Mouse (Mus musculus) kidney, adult 11 months (tissue): ENCODE data around the gene Exosc5.

Experiments used
- DNase-seq: peaks from one replicate; pipeline ENCODE4 v3.0.0; 2022

Exosc5 gene

GRCm38 (mm10) chr7:25658657-25659472 is at the start of gene Exosc5, which contains the start of gene Bckdha:
Exosc5 (plus strand) TSS chr7:25659164.
Bckdha (minus strand) TSS chr7:25658981.
- peak; percentile 100 for DNase-seq

DNA sequence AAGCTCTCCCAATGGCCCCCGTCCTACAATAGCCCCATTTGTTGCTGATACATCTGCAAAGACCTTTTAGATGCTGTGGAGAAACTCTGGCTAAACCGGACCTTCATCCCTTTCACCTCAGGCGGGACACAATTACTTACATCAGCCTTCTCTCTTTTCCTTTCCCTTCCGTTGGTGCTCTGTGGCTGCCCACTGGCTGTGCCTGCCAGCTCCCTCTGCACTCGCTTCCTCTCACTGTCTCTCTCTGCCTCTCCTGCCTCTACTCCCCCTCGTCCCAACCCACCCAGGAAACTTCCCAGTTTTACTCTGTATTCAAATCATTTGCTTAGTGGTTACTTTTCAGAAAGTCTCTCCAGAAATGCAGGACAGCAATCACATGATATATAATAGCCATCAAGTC is 48.9 kb upstream of the Exosc5 start:
- DNase-seq = no peak

GRCm38 (mm10) chr7:25611501-25611900 is 47.5 kb upstream of the Exosc5 start:
- peak; percentile 1 for DNase-seq

GRCm38 (mm10) chr7:25614086-25614485 is 44.9 kb upstream of the Exosc5 start:
- DNase-seq = peak; percentile 5

DNA sequence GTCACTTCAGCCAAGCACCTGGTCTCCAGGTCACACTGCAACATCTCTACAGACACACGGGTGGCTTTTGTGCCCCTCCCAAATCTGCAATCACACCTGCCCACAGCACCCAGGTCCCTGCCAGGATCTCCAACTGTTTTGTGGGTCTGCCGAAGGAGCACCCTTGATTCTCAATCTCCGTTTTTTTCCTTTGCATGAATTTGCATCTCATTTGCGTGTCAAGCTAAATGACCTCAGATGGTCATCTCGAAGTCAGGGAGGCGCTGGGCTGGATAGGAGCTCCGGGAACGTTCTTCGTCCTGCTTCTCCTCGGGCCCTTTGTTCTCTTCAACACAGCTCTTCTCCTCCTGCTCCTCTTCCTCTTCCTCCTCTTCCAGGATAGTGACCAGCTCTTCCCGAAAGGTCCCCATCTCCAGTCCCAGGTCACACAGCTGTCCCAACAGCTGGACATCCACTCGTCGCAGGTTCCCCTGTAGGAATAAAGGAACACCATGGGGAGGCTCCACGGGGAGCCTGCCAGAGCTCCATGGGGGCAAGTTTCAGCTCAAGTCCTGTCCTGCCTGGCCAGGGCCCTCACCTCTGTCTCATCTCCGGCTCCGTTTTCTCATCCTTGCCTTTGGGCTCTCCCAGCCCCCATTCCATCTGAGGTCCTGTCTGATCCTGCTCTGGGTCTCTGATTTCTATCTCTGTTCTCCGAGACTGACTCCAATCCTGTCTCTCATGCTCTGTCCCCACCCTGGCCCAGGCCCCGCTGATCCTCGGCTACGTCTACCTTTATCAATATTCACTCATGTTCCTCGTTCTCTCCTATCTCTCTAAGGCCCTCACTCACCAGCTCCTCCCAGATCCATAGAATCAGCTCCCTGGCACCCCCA is 43.9 kb upstream of the Exosc5 start:
- peak; percentile 65 for DNase-seq

DNA sequence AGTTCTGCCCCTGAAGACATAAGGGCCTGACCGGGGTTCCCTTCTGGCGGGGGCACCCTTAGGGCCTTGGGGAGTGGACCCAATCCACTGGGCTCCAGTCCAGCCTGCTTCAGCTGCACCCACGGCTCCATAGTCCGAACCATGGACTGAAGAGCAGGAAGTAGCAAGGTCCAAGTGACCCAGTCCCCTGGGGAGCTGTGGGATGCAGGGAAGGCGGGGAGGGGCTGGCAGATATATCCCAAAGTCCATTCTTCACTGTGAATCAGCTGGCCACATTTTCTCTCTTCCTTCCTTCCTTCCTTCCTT is 43.3 kb upstream of the Exosc5 start, which contains the start of gene Erich4:
Erich4 (minus strand) TSS at position 187 of the 306 bp plus-strand sequence.
- DNase-seq = peak; percentile 91

- no peak for DNase-seq
Measured at GRCm38 (mm10) chr7:25617376-25618160, 41.4 kb upstream of the Exosc5 start.

DNA sequence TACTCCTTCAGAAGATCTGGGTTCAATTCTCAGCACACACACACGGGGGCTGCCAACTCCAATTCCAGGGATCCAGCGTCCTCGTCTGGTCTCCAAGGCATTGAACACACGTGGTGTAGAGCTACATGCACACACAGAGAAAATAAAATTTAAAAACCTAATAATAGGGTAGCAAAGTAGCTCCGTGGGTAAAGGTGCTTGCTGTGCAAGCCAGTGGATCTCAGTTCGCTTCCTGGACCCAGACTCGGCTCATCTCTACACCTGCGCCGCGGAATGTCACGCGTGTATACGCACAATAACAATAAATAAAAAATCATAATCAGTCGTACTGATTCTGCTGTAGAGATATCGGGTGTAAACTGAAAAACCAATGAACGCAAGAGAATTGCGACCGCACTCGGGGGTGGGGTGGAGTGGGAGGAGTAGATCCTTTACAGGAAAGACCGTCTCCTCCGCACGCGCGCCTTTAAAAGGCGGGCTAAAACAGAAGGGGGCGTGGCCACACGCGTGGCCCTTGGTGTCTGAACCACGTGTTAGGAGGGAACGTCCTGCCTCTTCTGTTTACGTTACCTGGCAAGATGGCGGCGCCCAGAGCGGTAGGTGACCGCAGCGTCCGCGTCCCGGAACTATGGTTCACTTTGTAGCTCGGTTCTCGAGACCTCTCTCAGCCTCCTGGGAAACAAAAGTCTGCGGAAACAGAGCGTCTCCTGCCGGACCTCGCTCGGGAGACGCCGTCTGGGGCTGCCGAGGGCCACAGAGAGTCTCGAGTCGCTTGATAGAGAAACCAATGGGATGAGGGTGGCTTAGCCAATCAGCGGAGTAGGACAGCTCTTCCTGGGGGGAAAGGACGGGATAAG is 39.9 kb upstream of the Exosc5 start, which contains the start of gene Dmac2:
Dmac2 (plus strand) TSS at position 550 of the 857 bp plus-strand sequence.
- DNase-seq = peak; percentile 96

GRCm38 (mm10) chr7:25619722-25619991 is 39.3 kb upstream of the Exosc5 start:
- DNase-seq = no peak

GRCm38 (mm10) chr7:25620101-25620500 is 38.9 kb upstream of the Exosc5 start:
- no peak for DNase-seq

DNA sequence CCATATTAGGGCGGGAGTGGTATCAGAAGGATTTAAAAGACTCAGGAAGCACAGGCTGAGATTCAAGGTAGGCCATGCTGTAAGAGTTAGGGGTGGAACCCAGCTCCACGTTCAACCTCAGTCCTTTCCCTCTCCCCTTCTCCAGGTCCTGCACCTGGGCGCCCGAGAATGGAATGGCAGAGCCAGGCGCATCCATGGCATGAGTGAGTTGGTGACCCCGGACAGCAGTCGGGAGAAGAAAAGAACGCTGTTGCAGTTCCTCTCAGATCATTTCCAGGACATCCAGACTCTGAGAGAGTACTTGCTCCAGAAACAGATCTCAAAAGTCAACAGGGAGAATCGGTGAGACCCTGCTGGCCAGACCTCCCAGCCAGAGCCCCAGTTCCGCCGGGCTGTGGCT is 38.2 kb upstream of the Exosc5 start:
- DNase-seq = no peak

- no peak for DNase-seq
Measured at GRCm38 (mm10) chr7:25623857-25624370, 35.0 kb upstream of the Exosc5 start.

DNA sequence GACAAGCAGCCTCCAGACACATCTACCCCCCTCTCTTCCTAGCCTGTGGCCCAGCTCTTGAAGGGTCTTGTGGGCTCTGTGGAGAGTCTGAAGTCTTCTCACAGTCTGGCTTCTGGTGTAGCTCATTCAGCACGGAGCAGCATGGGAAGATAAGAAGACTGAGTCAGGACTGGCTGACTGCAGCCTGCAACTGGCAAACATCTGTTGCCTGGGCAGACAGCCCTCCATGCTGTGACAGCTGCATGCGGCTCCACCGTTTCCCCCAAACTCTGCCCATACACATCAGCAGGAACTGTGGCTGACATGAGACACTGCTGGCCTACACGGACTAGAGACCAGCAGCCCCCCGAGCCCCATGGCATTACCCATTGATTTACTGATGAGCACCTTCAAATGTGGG is 34.1 kb upstream of the Exosc5 start:
- DNase-seq = no peak

DNA sequence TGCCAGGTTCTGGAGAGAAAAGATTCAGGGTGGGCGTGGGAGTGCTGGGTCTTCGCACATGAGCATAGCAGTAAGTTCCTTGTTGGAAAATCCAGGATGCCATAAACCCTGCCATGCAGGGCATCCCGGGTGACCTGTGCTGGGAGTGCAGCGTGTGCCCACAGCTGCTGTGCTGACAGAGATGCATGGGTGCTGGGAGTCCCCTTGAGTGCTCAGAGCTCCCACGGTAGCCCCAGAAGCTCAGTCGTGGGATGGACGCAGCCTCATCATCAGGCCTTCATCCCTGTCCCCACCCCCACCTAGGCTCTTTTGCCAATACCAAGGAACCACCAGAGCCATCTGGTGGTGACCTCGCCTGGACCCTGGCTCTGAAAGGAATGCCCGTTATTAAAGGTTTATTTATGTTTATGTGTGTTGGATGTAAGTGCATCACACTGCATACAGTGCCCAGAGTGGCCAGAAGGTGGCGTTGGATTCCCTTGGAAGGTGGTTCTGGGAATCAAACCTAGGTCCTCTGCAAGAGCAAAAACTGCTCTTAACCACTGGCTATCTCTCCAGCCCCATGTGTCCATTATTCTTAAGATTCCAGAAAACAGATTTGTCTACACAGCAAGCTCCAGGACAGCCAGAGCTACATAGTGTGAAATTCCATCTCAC is 33.2 kb upstream of the Exosc5 start:
- DNase-seq = no peak

- DNase-seq = peak; percentile 42
Measured at GRCm38 (mm10) chr7:25626509-25627430, 32.2 kb upstream of the Exosc5 start, which contains the start of gene B3gnt8. B3gnt8 (plus strand) TSS chr7:25626654.

DNA sequence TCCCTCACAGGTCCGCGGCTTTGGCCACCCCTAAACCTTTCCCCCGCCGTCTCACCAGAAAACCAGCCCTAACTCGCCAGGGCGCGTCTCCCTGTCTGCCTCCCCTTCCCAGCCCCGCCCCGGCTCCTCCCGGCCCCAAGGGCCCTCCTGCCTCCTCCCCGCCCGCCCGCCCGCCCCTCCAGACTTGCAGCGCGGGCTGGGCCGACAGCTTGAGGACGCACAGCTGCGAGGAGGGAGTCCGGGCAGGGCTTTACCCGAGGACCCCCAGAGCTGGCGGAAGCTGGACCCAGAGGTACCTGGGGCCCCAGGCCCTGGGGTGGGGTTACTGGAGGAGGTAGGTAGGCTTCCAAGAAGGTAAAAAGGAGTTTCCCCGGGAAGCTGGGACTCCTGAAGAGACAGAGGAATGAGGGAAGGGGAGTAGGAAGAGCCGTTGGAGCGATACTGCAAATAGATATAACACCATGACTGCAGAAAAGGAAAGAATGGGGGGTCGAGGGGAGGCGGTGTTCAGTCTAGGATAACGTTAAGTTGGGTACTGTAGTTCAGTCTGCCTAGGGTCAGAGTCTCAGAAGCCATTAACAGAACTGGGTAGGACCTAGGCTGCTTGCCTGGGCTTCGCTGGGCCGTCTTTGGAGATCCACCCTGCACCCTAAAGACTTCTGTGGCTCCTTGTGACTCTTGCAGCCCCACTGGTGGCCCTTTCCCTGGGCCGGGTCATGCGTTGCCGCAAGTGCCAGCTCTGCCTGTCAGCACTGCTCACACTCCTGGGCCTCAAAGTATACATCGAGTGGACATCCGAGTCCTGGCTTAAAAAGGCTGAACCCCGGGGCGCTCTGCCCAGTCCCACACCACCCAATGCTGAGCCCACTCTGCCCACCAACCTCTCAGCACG is 31.3 kb upstream of the Exosc5 start:
- DNase-seq = peak; percentile 57

DNA sequence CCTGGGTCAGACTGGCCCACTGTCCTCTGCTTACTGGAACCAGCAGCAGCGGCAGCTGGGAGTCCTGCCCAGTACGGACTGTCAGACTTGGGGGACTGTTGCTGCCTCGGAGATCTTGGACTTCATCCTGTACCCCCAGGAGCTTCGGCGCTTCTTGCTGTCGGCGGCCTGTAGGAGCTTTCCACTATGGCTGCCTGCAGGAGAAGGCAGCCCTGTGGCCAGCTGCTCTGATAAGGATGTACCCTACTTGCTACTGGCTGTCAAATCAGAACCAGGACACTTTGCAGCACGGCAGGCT is 30.7 kb upstream of the Exosc5 start:
- no peak for DNase-seq

DNA sequence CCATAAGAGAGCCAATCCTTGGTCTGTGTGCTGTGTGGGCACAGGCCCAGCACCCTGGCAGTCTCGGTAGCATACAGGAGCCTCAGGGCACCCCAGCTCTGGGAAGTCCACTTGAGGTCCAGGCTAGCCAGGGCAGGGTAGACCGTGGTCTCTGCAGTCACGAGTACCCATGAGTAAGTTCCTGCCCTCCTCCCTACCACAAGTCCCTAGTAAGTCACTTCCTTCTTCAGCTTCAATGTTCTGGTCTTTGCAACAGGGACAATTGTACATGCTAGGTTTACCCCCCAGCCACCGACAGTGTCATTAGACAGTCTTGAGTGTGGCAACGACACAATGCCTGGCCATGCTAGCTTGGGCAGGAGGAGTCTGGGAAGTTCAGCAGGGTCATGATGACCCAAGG is 26.3 kb upstream of the Exosc5 start:
- no peak for DNase-seq

DNA sequence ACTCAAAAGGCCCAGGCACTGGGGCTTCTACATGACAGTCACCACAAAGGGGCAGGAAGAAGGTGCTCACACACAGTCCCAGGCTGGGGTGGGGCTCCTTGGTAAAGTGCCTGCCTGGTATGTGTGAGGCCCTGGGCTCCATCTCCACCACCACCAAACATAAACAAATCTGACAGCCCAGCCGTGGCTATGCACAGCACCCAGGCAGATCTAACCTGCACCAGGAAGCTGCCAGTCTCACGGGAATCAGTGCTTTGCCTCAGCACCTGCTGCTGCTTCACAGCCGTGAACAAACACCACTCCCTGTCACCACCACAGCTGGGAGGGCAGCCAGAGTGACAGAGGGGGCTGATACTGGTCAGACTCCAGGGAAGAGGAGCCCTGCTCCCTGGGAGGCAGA is 22.6 kb upstream of the Exosc5 start:
- no peak for DNase-seq
